Mouse (Mus musculus): ENCODE data around the gene Sirt3. TPM values are rescaled to one million over a fixed set of nuclear protein-coding genes. Genes with fewer than 3 reads are reported as not detected.
A peak's percentile ranks its signal among the peaks of the same experiment; 100 is the strongest.
"Not testable (repeated sequence)": the region's sequence is repeated elsewhere in the genome, so short reads cannot be mapped to it uniquely, and the experiment has no call there.

The Sirt3 gene
- polyA plus RNA-seq, 1 experiment from 2014 or later: 55.8 TPM

GRCm38 (mm10) chr7:140894611-140895010, 12.5 kb upstream of the Sirt3 start:
- Histone ChIP-seq H3K4me3 (no peak overlapping the region), H3K9me3 (replicated peaks) (no peaks in the 10 kb centered on the region), H3K9ac (no peak overlapping the region), H3K27me3 (no peaks in the 10 kb centered on the region), H3K27ac (no peak overlapping the region), H3K4me1 (replicated peaks) (peaks cover 7% of the 10 kb centered on the region), H3K4me2 (no peak overlapping the region), H3K36me3 (peaks cover 68% of the 10 kb centered on the region)
- ATAC-seq (replicated peaks; ENCODE audit: insufficient number of reproducible peaks, insufficient read depth, low FRiP score, low read depth): no peak
- WGBS: 89% methylated on average over 3 of the region's 3 CpGs

DNA sequence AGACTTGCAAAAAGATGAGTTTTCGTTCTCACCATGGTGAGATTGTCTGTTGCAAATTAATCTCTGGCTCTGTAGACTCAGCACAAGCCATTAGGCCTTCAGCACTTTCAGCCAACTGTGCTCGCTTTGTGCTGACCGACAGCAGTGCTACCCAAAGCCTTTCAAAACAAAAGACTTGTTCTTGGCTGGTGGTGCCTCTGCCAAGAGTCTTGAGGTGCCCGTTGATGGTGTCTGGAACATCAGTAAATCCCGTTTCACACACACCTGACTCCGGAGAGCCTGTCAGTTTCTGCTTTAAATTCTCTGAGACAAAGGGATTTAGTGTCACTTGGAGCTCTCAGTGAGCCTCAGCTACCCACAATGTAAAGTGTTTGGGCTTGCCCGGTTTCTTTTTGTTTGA, 11.9 kb upstream of the Sirt3 start:
- Histone ChIP-seq H3K27me3 (no peaks in the 10 kb centered on the region), H3K9ac (no peak overlapping the region), H3K36me3 (peaks cover 73% of the 10 kb centered on the region), H3K4me1 (replicated peaks) (peaks cover 1% of the 10 kb centered on the region; the same call in 1 of the 2 replicates), H3K4me3 (no peak overlapping the region), H3K4me2 (no peak overlapping the region), H3K27ac (no peak overlapping the region), H3K9me3 (replicated peaks) (no peaks in the 10 kb centered on the region)
- 93% methylated on average over 7 of the region's 7 CpGs for WGBS
- ATAC-seq (replicated peaks; ENCODE audit: insufficient number of reproducible peaks, insufficient read depth, low FRiP score, low read depth): no peak

DNA sequence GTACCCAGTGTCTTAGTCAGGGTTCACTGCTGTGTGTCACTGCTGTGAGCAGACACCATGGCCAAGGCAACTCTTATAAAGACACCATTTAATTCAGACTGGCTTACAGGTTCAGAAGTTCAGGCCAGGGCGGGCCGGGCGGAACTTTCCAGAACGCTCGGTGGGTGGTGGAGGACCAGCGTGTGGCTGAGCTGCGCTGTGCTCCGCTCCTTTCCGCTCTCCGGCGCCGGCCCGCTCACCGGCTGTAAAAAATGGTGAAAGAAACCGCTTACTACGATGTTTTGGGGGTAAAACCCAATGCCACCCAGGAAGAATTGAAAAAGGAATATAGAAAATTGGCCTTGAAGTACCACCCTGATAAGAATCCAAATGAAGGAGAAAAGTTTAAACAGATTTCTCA, 8.5 kb upstream of the Sirt3 start:
- peaks cover 72% of the 10 kb centered on the region for H3K36me3 ChIP-seq
- not testable (repeated sequence) for H3K4me3 ChIP-seq

DNA sequence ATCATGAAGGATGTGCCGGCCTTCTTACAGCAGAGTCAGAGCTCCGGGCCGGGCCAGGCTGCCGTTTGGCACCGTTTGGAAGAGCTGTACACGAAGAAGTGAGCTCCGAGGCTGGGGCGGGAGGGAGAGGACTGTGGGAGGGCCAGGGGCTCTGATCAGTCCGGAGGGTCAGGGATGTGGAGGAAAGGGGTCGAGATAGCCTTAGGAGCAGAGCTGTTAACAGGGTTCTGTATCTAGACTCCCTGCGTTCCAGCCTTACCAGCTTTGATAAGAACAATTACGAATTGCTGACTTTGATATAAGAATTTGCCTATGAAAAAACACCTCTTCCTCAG, 327 bp upstream of the Sirt3 start:
- Histone ChIP-seq H3K4me2 (peak overlapping the region; percentile 87), H3K4me3 (peak overlapping the region; percentile 98), H3K4me1 (replicated peaks) (peaks cover 25% of the 10 kb centered on the region), H3K27me3 (no peaks in the 10 kb centered on the region), H3K36me3 (peaks cover 21% of the 10 kb centered on the region), H3K27ac (peak overlapping the region; percentile 95), H3K9ac (peak overlapping the region; percentile 94), H3K9me3 (replicated peaks) (no peaks in the 10 kb centered on the region)
- WGBS: under 1% methylated on average over 12 of the region's 12 CpGs
- ATAC-seq (replicated peaks; ENCODE audit: insufficient number of reproducible peaks, insufficient read depth, low FRiP score, low read depth): peak; percentile 28

More for the DNA sequence above, 8.5 kb upstream of the Sirt3 start:
- not testable (repeated sequence) for H3K4me2 ChIP-seq; H3K4me1 ChIP-seq (replicated peaks); H3K9me3 ChIP-seq (replicated peaks); ATAC-seq (replicated peaks; ENCODE audit: insufficient number of reproducible peaks, insufficient read depth, low FRiP score, low read depth); H3K9ac ChIP-seq; H3K27ac ChIP-seq; H3K27me3 ChIP-seq
- WGBS: 92% methylated on average over 16 of the region's 16 CpGs

DNA sequence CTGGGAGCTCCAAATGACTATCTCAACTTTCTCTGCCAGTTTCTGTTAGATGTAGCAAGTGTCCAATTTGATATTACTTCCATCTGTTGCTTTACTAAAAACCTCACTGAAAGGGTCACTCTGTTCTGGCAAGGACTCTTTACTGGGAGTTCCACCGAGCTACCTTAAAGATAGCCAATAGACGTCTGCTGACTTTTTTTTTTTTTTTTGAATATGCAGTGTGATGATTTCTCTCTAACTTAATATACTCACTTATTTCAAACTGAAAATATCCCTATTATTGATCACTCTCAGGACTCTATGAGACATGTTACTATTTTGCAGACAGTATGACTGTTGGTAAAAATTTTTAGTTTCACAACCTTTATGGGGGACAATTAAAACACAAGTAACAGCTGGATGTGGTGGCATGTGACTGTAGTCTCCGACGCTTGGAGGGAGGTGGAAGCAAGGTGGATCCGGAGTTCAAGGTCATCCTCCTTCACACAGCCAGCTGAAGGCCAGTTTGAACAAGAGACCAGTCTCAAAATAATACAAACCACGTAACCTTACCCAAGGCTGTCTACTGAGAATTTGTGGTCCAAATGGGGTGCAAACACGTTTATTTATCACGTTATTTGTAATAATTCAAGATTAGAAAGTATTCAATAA, 1.1 kb downstream of the Sirt3 start:
- no peak for ATAC-seq (replicated peaks; ENCODE audit: insufficient number of reproducible peaks, insufficient read depth, low FRiP score, low read depth)
- H3K27ac ChIP-seq: peak overlapping the region; percentile 95
- no peaks in the 10 kb centered on the region for H3K9me3 ChIP-seq (replicated peaks)
- 8% methylated on average over 8 of the region's 8 CpGs for WGBS
- H3K4me1 ChIP-seq (replicated peaks): peaks cover 25% of the 10 kb centered on the region
- H3K9ac ChIP-seq: peak overlapping the region; percentile 94
- H3K27me3 ChIP-seq: no peaks in the 10 kb centered on the region
- peaks cover 20% of the 10 kb centered on the region for H3K36me3 ChIP-seq
- peak overlapping the region; percentile 98 for H3K4me3 ChIP-seq
- H3K4me2 ChIP-seq: peak overlapping the region; percentile 87

GRCm38 (mm10) chr7:140880419-140880818, 1.7 kb downstream of the Sirt3 start:
- Histone ChIP-seq H3K9ac (0 out of 2 replicates have a peak overlapping the region, but pooled peaks have one; percentile 37), H3K4me3 (peak overlapping the region; percentile 98), H3K9me3 (replicated peaks) (no peaks in the 10 kb centered on the region), H3K36me3 (peaks cover 24% of the 10 kb centered on the region; the same call in 1 of the 2 replicates), H3K4me1 (replicated peaks) (peaks cover 25% of the 10 kb centered on the region), H3K27me3 (no peaks in the 10 kb centered on the region), H3K27ac (peak overlapping the region; percentile 95; the same call in 1 of the 2 replicates), H3K4me2 (peak overlapping the region; percentile 87)
- 74% methylated on average over 3 of the region's 3 CpGs for WGBS
- no peak for ATAC-seq (replicated peaks; ENCODE audit: insufficient number of reproducible peaks, insufficient read depth, low FRiP score, low read depth)

DNA sequence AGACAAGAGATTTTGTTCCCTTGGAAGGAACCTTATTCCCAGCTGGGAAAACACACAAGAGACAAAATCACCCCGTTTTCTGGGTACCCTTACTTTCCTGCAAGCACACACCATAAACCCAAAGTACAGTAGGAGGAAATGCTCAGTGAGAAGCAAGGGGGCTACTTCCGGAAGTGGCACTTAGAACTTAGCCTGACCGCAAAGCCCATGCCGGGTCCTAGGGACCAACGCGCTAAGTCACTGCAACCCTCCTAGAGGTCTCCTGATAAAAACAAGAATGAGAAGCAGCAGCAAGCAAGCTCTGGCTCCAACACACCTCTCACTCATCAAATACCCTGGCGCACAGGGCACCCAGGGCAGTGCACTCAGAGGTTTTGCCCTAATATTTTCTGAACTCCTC, 2.8 kb downstream of the Sirt3 start:
- no peak for ATAC-seq (replicated peaks; ENCODE audit: insufficient number of reproducible peaks, insufficient read depth, low FRiP score, low read depth)
- Histone ChIP-seq H3K9ac (no peak overlapping the region), H3K27ac (no peak overlapping the region), H3K36me3 (peaks cover 32% of the 10 kb centered on the region), H3K4me2 (0 out of 2 replicates have a peak overlapping the region, but pooled peaks have one; percentile 10), H3K27me3 (no peaks in the 10 kb centered on the region), H3K4me3 (no peak overlapping the region), H3K4me1 (replicated peaks) (peaks cover 25% of the 10 kb centered on the region), H3K9me3 (replicated peaks) (no peaks in the 10 kb centered on the region)
- 72% methylated on average over 7 of the region's 7 CpGs for WGBS

- Histone ChIP-seq H3K27ac (no peak overlapping the region), H3K4me3 (no peak overlapping the region), H3K9ac (no peak overlapping the region), H3K4me2 (no peak overlapping the region), H3K4me1 (replicated peaks) (peaks cover 16% of the 10 kb centered on the region), H3K36me3 (peaks cover 31% of the 10 kb centered on the region), H3K9me3 (replicated peaks) (no peaks in the 10 kb centered on the region), H3K27me3 (no peaks in the 10 kb centered on the region)
- 79% methylated on average over 6 of the region's 6 CpGs for WGBS
- ATAC-seq (replicated peaks; ENCODE audit: insufficient number of reproducible peaks, insufficient read depth, low FRiP score, low read depth): no peak
Observed at GRCm38 (mm10) chr7:140877364-140877763, 4.7 kb downstream of the Sirt3 start.

GRCm38 (mm10) chr7:140874224-140874623, 7.9 kb downstream of the Sirt3 start:
- no peak for ATAC-seq (replicated peaks; ENCODE audit: insufficient number of reproducible peaks, insufficient read depth, low FRiP score, low read depth)
- H3K27ac ChIP-seq: no peak overlapping the region
- H3K9ac ChIP-seq: no peak overlapping the region
- peaks cover 3% of the 10 kb centered on the region; the same call in 1 of the 2 replicates for H3K4me1 ChIP-seq (replicated peaks)
- 73% methylated on average over 4 of the region's 4 CpGs for WGBS
- H3K4me2 ChIP-seq: no peak overlapping the region
- no peaks in the 10 kb centered on the region for H3K27me3 ChIP-seq
- no peaks in the 10 kb centered on the region for H3K9me3 ChIP-seq (replicated peaks)
- H3K4me3 ChIP-seq: no peak overlapping the region
- peaks cover 39% of the 10 kb centered on the region for H3K36me3 ChIP-seq

- WGBS: 89% methylated on average over 12 of the region's 12 CpGs
- Histone ChIP-seq H3K9me3 (replicated peaks) (no peaks in the 10 kb centered on the region), H3K4me1 (replicated peaks) (no peaks in the 10 kb centered on the region), H3K27ac (no peak overlapping the region), H3K4me2 (no peak overlapping the region), H3K36me3 (peaks cover 71% of the 10 kb centered on the region), H3K27me3 (no peaks in the 10 kb centered on the region), H3K9ac (no peak overlapping the region), H3K4me3 (no peak overlapping the region)
- no peak for ATAC-seq (replicated peaks; ENCODE audit: insufficient number of reproducible peaks, insufficient read depth, low FRiP score, low read depth)
Observed at GRCm38 (mm10) chr7:140864761-140865160, 17.3 kb downstream of the Sirt3 start.

GRCm38 (mm10) chr7:140860728-140861127, 21.4 kb downstream of the Sirt3 start:
- Histone ChIP-seq H3K4me2 (no peak overlapping the region), H3K27ac (no peak overlapping the region), H3K4me3 (no peak overlapping the region), H3K9ac (no peak overlapping the region), H3K27me3 (no peaks in the 10 kb centered on the region), H3K9me3 (replicated peaks) (no peaks in the 10 kb centered on the region), H3K4me1 (replicated peaks) (peaks cover 20% of the 10 kb centered on the region), H3K36me3 (peaks cover 62% of the 10 kb centered on the region)
- no peak for ATAC-seq (replicated peaks; ENCODE audit: insufficient number of reproducible peaks, insufficient read depth, low FRiP score, low read depth)
- WGBS: 90% methylated on average over 5 of the region's 5 CpGs

- peaks cover 58% of the 10 kb centered on the region for H3K36me3 ChIP-seq
- H3K4me3 ChIP-seq: no peak overlapping the region
- no peak overlapping the region for H3K27ac ChIP-seq
- H3K9me3 ChIP-seq (replicated peaks): no peaks in the 10 kb centered on the region
- no peaks in the 10 kb centered on the region for H3K27me3 ChIP-seq
- no peak for ATAC-seq (replicated peaks; ENCODE audit: insufficient number of reproducible peaks, insufficient read depth, low FRiP score, low read depth)
- WGBS: 75% methylated on average over 6 of the region's 6 CpGs
- H3K4me2 ChIP-seq: no peak overlapping the region
- H3K9ac ChIP-seq: no peak overlapping the region
- peaks cover 27% of the 10 kb centered on the region for H3K4me1 ChIP-seq (replicated peaks)
Observed at GRCm38 (mm10) chr7:140859997-140860396, 22.1 kb downstream of the Sirt3 start.

All from heart, embryonic 15.5 days (tissue).